Mouse (Mus musculus): ENCODE data around the gene Opcml. TPM values are rescaled to one million over a fixed set of nuclear protein-coding genes. Genes with fewer than 3 reads are reported as not detected.
A peak's percentile ranks its signal among the peaks of the same experiment; 100 is the strongest.

Gene Opcml
- total RNA-seq, 2 experiments from 2014 or later, result 210 to 230 TPM

GRCm38 (mm10) chr9:28613683-28614620 lies 823.4 kb downstream of the Opcml start:
- DNase-seq (ENCODE audit: low spot score in 2 of 2), result no peak

GRCm38 (mm10) chr9:28615447-28615846 lies 824.9 kb downstream of the Opcml start:
- no peak for DNase-seq (ENCODE audit: low spot score in 2 of 2)

GRCm38 (mm10) chr9:28617666-28618065 lies 827.1 kb downstream of the Opcml start:
- DNase-seq (ENCODE audit: low spot score in 2 of 2), result no peak

GRCm38 (mm10) chr9:28618186-28618892 lies 827.8 kb downstream of the Opcml start:
- peak in 1 of 2 experiments; percentile 30 for DNase-seq (ENCODE audit: low spot score in 2 of 2)

GRCm38 (mm10) chr9:28621939-28622338 lies 831.4 kb downstream of the Opcml start:
- no peak for DNase-seq (ENCODE audit: low spot score in 2 of 2)

GRCm38 (mm10) chr9:28624870-28625269 lies 834.3 kb downstream of the Opcml start:
- DNase-seq (ENCODE audit: low spot score in 2 of 2), result no peak

- no peak for DNase-seq (ENCODE audit: low spot score in 2 of 2)
These were observed 852.2 kb downstream of the Opcml start for GRCm38 (mm10) chr9:28642766-28643165.

- no peak for DNase-seq (ENCODE audit: low spot score in 2 of 2)
These were observed 853.5 kb downstream of the Opcml start for GRCm38 (mm10) chr9:28644063-28644462.

- DNase-seq (ENCODE audit: low spot score in 2 of 2), result no peak
These were observed 859.5 kb downstream of the Opcml start for GRCm38 (mm10) chr9:28650089-28650488.

- no peak for DNase-seq (ENCODE audit: low spot score in 2 of 2)
These were observed 869.4 kb downstream of the Opcml start for GRCm38 (mm10) chr9:28659996-28660395.

- peak; percentile 73 to 77 for DNase-seq (ENCODE audit: low spot score in 2 of 2)
These were observed 872.3 kb downstream of the Opcml start for GRCm38 (mm10) chr9:28662882-28663281.

GRCm38 (mm10) chr9:28680309-28680708 lies 889.7 kb downstream of the Opcml start:
- DNase-seq (ENCODE audit: low spot score in 2 of 2), result no peak

GRCm38 (mm10) chr9:28681252-28682037 lies 890.9 kb downstream of the Opcml start:
- DNase-seq (ENCODE audit: low spot score in 2 of 2), result no peak

- no peak for DNase-seq (ENCODE audit: low spot score in 2 of 2)
These were observed 893.4 kb downstream of the Opcml start for GRCm38 (mm10) chr9:28683951-28684470.

GRCm38 (mm10) chr9:28686942-28687611 lies 896.5 kb downstream of the Opcml start:
- no peak for DNase-seq (ENCODE audit: low spot score in 2 of 2)

- DNase-seq (ENCODE audit: low spot score in 2 of 2), result no peak
These were observed 899.6 kb downstream of the Opcml start for GRCm38 (mm10) chr9:28690134-28690533.

- DNase-seq (ENCODE audit: low spot score in 2 of 2), result no peak
These were observed 915.2 kb downstream of the Opcml start for GRCm38 (mm10) chr9:28705796-28706195.

GRCm38 (mm10) chr9:28714544-28714943 lies 924.0 kb downstream of the Opcml start:
- no peak for DNase-seq (ENCODE audit: low spot score in 2 of 2)

- DNase-seq (ENCODE audit: low spot score in 2 of 2), result no peak
These were observed 929.6 kb downstream of the Opcml start for GRCm38 (mm10) chr9:28720186-28720585.

GRCm38 (mm10) chr9:28731811-28732602 lies 941.4 kb downstream of the Opcml start:
- DNase-seq (ENCODE audit: low spot score in 2 of 2), result no peak

Data from left cerebral cortex, adult 18-20 months (tissue).